Mouse (Mus musculus) adrenal gland, postnatal 36 days (tissue): ENCODE results near the gene Ldlrad1. TPM values are rescaled to one million over a fixed set of nuclear protein-coding genes. Genes with fewer than 3 reads are reported as not detected.

ENCODE experiments used
- DNase-seq, 2 experiments: peaks; one replicate each; pipeline ENCODE4 v3.0.0; 2021; ENCODE audit warnings: mixed read lengths in 1 of 2
- long read RNA-seq, 2 experiments: library from polyadenylated mRNA; stranded (forward); transcript quantifications; one replicate each; pipeline ENCODE4 v2.0.0; 2021; ENCODE audit warnings: borderline sequencing depth in 2 of 2
- total RNA-seq, 2 experiments: library from RNA; stranded (reverse); gene quantifications; 2 replicates each; pipeline ENCODE4 v1.2.3; 2021

The Ldlrad1 gene
- not detected for total RNA-seq
- long read RNA-seq, experiment 1, result 0 reads
- long read RNA-seq, experiment 2, result 0 reads

DNA sequence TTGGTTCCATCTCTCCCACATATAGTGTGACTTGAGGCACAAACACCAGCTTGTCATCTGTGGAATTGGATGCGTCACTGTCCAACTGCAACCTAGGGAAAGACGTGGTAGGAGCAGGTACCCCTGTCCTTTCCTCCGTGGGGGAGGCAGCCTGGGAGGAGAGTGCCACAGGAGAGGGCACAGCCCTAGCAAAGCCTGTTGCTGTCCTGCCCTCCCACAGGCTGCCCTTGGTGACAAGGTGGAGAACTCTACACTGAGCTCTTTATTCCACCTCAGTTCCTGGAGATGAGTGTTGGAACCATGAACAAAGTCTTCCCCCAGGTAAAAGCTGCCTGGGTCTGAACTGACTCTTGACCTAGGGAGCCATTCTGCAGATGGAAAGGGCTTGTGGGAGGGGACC is at the start of gene Ldlrad1:
Gene Ldlrad1 (plus strand): TSS at position 301 of the 400 bp plus-strand sequence.
- no peak for DNase-seq

DNA sequence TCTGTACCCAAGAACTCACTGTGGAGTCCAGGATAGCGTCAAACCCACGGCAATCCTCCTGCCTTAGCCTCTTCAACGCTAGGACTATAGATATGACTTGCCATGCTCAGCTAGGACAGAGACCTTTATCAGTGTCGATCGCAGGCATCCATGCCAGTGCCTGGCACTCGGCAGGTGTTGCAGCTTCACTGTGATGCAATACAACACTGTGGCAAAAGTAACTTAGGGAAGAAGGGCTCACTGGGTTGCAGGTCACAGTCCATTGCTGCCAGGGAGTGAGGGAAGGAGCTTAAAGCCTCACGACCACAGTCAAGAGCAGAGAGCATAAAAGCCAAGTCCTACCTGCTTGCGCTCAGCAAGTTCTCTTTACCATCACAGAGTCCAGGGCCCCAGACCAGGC is 48.8 kb upstream of the Ldlrad1 start:
- DNase-seq, result no peak

DNA sequence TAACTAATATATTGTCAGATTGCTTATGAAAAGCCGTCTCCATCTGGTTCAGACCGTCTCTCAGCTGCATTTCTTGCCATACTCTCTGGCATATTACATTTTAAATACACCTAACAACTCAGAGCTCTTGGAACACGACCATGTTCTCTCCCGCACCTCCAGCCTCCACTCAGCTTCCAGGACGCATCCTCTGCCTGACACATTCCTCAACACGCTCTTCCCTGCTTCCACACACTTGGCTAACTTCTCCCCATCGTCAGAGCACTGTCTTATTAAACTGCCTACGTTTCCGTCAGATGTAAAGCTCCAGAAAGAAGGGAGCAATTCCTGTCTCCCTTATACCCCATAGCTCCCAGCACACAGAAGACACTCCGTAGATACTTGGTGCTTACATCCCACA is 45.6 kb upstream of the Ldlrad1 start:
- DNase-seq, result no peak

DNA sequence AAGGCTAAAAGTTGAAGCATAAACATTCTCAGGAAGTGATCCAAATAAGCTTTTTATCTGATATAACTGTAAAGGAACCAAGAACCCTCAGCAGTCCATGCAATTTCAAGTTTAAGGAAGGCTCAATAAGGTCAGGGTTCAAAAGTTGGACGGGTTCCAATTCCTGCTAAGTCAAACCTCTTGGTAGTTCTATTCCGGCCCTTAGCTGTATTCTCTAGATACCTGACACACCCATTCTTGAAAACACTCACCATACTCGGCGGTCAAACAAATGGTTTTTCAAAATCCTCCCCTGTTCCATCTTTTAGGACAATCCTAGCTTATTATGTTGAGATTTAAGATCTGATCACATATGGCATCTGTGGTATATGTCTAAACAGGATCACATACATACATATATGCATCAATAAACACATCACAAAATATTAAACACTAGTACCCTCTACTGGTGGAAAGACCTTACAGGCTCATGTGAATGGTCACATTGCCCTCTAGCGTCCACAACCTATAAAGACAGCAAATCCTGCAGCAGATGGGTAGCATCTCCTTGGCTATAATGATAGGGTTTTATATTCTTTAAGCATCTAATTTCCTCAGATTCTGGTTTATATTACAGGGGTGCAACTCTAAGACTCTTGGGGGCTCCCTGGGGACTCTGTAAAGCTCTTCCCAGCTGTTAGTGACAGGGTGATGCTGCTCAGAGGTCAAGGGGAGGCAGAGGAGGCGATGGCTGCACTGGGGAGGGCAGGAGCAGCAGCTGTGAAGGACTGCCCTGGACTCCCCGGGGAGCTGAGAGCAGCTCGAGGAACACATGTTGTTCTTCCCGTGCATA is 45.0 kb upstream of the Ldlrad1 start:
- peak; percentile 67 for DNase-seq

DNA sequence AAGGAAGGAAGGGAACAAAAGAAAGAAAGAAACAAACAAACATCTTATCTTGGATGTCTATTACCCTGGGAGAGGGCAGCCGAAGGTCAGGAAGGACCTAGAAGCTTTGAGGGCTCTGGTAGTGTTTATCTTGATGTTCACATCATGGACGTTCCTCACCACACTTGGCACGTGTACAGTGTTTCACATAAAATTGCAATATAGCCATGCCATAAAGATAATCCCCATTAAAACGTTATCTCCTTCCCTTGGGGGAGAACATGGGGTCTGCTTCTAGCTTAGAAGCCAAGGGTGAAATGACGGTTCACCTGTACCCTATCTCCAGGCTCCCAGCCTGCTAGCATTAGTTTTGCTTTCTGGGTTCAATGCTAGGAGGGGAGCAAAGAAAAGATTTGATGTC is 42.3 kb upstream of the Ldlrad1 start:
- no peak for DNase-seq

DNA sequence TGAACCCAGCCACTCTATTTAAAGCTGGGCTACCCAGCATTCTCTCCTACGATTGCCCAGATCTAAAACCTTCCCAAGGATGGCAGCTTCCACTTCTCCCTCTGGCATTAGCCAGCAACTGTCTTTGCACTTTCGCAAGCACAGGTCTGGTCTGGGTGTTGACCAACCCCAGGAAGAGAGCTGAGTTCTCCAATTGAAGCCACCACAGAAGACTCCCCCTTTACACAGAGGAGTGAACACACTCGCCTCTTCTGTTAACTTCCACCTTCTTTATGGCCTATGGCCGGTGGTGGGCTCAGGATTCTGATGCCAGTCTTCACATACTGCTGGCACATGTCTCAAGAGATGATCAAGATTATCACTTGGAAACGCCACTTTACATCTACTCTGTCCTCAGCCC is 41.2 kb upstream of the Ldlrad1 start:
- no peak for DNase-seq

DNA sequence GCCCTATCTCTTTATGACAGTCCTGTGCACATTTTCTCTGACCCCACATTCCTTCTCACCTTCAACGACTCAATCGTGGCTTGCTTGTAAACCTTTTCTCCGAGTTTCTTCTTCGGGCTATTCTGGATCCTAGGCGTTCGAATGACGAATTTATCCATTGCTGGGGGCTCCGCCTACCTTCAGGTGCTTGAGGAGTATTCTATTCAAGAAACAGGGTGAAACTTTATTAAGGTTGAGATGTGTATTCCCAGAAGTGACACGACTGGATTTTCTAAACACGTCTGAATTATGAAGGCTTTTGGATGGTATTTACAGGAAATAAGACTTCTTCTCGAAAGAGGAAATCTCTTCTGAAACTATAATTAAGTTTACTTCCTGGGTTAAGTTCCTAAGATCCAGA is 31.5 kb upstream of the Ldlrad1 start:
- peak in 1 of 2 experiments; percentile 8 for DNase-seq

DNA sequence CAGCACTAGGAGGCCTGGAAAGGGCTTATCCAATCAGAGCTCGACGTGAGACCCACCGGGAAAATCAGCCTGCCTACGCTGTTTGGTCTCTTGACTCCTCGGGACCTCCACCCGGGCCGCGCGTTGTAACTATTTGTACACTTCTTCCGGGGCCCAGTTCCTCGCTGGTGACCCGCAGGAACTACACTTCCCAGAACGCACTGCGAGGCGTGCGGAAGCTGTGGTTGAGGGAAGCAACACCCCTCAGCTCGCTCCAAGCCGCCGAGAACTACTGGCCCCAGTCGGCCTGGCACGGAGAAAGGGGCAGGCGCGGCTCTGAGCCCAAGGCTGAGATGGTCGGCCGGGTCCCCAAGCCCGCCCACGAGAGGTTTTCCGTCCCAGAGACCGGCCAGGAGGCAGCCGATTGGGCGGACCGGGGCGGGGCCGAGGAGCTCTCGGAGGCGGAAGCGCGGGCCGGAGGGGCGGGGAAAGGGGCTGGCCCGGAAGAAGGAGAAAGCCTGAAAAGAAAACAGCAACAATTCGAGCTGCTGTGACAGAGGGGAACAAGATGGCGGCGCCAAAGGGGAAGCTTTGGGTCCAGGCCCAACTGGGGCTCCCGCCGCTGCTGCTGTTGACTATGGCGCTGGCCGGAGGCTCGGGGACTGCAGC is 30.7 kb upstream of the Ldlrad1 start, which contains the start of gene Tmem59:
Gene Tmem59 (plus strand): TSS at position 218 of the 648 bp plus-strand sequence.
- DNase-seq, result peak; percentile 99 to 100

DNA sequence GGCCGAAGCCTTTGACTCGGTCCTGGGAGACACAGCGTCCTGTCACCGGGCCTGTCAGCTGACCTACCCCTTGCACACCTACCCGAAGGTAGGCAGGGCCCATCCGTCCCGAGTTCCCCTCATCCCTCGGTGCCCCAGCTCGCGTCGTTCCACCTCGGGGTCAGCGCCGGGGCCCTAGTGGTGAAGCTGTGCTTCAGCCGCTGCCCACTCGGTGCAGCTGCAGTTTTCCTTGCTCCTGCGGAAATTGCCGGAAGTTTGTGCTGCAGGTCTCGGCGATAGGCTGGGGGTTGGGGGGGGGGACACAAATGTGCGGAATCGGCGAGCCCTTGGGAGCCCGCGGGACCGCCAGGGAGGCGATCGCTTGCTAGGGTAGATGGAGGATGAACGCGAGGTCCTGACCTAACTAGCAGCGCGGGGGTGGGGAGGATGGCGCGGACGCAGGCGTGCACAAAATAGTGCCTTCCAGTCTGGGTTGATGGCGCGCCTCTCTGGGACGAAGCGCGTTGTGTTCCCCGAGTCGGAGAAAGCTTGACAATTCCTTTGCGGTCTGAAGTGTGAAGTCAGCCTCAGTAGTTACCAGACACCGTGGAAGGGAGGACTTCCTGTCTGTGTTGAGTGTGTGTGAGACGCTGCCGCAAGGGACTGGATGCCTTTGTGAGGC is 30.0 kb upstream of the Ldlrad1 start, which contains the start of gene Tceanc2:
Gene Tceanc2 (minus strand): TSS at position 287 of the 661 bp plus-strand sequence.
- peak; percentile 67 to 75 for DNase-seq

DNA sequence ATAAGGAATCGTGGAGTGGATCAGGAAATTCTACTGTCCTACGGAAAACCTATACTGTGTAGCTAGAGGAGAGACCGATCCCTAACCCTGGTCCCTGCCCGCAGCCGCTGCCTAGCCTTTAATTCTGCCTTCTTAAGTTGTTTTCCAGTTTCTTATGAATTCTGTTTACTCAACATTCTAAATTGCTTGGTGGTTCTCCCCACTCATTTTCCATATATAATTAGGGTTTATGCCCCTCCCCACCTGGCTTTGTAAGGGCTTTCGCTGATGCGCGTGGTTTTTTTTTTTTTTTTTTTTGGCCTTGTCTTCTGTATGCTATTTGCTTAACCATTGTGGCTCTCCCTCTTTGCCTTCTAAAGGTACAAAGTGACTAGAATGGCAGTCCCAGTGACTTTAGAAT is 29.4 kb upstream of the Ldlrad1 start:
- peak in 1 of 2 experiments; percentile 7 for DNase-seq

DNA sequence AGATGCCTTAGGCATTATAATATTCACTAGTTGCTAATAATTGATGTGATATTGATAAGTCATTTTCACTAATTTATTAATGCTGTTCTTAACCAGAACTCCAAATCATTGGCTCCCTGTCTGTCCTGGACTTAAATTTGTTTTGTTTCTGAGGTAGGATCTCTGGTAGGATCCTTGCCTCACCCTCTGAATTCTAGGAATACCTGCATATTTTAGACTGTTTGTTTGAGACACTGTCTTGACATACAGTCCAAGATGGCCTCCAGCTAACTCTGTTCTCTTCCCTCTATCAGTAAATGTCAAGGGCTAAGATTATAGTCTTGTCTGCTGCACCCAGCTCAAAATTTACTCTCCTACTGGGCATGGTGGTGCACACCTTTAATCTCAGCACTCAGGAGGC is 28.2 kb upstream of the Ldlrad1 start:
- DNase-seq, result no peak

DNA sequence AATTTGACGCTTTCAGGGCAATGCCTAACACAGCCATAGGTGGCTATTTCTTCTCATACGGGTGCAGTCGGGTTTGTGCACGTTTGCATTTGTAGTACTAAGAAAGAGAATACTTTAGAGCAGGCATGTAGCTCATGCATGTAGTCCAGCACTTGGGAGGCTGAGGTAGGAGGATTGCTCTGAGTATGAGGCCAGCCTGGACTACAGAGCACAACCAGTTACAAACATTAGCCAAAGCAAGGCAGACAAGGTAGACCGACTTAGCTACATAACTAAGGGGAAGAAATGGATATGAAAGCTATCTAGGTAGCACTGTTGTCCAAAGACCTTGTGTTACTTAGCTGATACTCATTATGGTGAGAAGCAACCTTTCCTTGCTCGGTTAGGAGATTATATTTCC is 27.1 kb upstream of the Ldlrad1 start:
- DNase-seq, result no peak

DNA sequence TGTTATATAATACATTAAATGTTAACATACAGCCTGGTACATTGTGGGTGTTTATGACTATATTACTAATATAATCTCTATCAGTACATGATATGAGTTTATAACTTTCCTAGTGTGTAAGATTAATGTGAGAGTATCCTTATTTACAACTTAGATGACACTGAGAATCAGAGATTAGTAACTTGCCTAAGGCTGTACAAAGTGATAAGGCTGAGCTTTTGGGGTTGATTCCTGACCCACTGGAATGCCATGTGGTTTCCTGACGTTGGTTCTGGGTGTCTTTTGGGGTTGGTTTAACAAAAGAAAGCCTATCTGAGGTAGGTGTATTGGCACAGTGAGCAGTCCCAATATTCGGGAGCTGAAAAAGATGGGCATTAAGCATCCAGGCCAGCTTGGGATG is 26.2 kb upstream of the Ldlrad1 start:
- DNase-seq, result no peak

DNA sequence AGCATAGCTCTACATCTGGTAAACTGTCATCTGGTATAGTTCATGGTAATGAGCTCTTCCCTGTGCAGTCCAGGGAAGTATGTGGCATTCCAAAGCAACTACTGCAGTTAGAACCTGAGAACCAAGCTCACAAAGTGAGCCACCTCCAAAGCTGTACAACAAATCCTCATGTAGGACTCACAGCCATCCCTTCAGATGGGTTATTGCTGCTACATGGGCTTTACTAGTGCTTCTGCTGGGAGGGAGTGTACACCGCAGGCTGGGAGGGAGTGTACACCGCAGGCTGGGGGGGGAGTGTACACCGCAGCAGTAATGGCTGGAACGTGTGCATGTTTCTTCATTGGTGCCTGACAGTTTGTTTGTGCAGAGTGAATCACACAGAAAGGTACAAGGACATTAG is 25.8 kb upstream of the Ldlrad1 start:
- DNase-seq, result peak; percentile 7 to 35

DNA sequence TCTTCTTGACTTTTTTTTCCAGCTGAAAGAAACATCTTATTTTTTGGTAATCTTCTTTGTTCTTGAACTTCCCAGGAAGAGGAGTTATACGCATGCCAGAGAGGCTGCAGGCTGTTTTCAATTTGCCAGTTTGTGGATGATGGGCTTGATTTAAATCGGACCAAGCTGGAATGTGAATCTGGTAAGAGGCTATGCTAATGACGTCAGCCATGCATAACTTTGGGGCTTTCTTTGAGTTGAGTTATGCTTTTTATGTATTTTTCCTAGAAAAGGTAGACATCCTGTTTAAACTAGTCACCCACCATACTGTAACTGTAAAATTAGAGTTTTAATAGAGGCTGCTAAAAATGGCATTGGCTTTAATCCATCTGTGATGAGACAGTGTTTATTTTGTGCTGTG is 23.3 kb upstream of the Ldlrad1 start:
- no peak for DNase-seq

DNA sequence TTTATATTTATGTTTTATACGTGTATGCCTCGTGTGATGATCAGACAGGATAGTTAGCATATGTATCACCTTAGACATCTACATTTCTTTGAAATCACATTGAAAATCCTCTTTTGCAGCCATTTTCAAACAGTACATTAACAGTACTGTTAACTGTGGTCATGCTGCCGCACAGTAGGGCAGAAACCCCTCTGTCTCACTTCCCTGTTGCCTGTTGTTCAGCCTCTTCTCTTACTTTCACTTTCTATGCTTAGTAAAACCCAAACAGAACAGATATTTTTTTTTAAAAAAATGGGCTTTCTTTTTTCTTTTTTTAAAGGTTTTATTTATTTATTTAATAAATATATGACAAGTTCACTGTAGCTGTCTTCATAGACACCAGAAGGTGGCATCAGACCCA is 15.1 kb upstream of the Ldlrad1 start:
- DNase-seq, result no peak

DNA sequence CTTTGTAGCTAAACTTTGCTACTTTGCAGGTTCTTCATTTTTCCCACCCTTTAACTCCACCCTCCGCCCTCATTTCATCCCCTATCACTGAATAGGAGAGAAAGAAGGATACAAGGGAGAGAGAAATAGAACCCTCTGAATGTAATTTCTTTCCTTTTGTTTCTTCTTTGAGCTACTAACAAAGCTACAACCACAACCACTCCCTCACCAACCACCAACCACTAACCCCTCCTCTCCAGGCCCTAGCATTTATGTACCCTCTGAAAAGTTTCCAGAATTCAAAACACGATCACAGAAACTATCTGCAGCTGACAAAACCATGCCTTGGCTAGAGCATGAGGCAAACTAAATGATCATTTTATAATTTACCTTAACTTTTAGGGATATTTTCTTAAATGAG is 12.5 kb upstream of the Ldlrad1 start:
- DNase-seq, result no peak

DNA sequence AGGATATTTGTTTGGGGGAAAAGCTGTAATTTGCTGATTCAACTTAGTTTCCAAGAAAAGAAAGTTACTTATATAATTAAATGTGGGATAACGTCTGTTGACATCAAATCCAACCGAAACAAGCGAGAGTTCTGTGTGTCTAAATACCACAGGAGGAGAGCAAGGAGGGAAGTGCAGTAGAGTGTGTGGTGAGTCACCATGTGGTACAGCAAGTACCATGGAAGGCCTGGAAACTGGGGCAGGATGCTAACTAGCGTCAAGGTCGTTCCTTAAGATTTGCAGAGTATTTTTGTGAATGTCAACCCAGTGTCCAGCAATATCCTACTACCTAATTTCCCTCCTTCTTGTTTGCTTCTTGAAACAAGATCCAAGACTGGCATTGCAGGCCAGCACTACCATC is 10.9 kb upstream of the Ldlrad1 start:
- DNase-seq, result peak; percentile 27 to 63

DNA sequence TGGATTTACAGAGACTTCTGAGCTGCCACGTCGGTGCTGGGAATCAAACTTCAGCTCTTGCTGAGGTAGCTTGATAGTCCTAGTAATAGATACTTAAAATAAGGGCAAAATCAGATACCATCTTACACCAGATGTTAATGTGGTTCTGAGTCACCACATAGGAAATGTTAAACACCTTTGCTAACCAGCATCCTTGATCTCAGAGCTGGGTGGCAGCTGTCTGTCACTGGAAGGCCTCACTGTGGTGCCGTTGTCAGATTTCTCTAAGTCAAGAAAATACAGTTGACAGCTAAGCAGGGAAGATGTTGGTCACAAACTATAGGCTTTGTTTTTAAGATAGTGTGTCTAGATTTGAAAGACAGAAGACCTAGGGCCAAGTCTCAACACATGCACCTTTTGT is 7.2 kb upstream of the Ldlrad1 start:
- no peak for DNase-seq

DNA sequence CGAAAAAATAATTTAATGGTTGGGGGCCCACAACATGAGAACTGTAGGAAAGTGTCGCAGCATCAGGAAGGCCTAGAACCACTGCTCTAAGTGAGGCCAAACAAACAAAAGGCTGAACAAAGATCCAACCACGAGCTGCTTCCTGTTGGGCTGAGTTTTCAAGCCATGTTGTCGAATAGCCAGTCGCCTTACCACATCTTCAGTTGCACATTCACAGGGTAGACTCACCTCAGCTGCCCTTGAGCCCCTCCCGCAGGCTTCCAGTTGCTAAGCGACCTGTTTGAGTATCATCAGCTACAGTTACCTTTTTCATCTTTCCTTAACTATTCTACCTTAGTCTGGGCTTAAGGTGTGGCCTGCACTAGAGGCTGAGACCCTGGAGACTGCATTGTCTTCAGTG is 6.0 kb upstream of the Ldlrad1 start:
- DNase-seq, result no peak

DNA sequence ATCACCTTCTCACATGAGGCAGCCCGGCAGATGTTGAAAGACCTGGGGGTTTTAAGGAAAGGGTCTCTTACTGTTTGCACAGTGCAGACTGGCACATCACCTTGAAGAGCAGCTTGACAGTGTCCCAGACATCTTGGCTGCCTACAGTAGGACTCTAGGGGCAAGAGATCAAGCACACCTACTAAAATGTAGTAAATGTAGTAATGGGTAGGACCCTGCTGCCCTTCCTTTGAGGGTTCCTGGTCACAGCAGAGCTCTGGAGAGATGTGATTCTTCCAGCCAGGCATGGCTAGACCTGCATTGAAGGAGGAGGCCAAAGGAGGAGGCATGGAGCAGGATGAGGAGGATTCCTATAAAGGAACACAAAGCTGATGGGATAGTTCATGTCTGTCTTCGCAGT is 2.0 kb upstream of the Ldlrad1 start:
- no peak for DNase-seq

DNA sequence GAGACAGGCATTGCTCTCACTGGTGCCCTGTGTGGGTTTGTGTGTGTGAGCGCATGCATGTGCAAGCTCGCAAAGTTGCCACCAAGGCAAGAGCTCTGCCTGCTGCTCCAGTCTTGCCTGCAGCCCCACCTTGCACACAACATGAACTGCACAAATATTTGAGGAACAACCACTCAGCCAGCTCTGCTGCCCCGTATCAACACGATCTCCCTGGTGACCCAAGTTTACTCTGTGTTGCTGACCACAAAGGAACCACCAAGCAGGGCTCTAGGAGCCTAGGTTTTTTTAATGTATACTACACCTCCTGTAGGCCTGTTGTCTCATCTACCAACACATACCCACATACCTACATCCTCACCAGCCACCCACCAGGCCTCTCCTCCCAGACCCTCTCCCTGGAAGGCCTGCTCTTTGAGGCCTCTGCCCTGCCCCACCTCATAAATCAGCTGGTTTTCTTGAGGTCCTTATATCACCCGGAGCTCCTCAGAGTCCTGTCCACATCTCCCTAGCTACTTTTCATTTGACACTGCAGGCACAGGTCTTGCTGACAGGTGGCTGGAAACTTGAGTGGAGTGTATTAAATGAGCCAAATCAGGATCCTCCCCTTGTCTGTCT is 1.6 kb downstream of the Ldlrad1 start:
- no peak for DNase-seq

DNA sequence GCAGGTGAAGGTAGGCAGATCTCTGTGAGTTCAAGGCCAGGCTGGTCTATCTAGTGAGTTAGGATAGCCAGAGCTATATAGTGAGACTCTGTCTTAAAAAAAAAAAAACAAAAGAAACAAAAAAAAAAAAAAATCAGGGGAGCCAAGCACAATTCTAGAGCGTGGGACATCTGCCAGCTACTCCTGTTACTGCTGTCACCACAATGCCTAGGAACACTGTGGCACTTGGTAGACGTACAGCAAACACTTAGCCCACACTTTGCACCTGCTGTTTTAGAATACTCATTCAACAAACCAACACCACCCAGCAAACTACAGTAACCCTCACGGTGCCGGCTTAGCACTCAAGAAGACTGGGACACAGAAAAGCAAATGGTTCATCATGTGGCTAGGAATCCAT is 2.5 kb downstream of the Ldlrad1 start:
- no peak for DNase-seq
